Mouse (Mus musculus) gastrocnemius, postnatal 25 days (tissue): ENCODE data around the gene Dnttip2. TPM values are rescaled to one million over a fixed set of nuclear protein-coding genes. Genes with fewer than 3 reads are reported as not detected.
A peak's percentile ranks its signal among the peaks of the same experiment; 100 is the strongest.
"Not testable (repeated sequence)": the region's sequence is repeated elsewhere in the genome, so short reads cannot be mapped to it uniquely, and the experiment has no call there.

ENCODE experiments used
- DNase-seq: peaks from one replicate; pipeline ENCODE4 v3.0.0; 2022
- long read RNA-seq, 2 experiments: library from polyadenylated mRNA; stranded (forward); transcript quantifications; one replicate each; pipeline ENCODE4 v2.0.0; 2021
- total RNA-seq, 2 experiments: library from RNA; stranded (reverse); gene quantifications; 1 replicate in 1 of 2; 2 replicates in 1 of 2; pipeline ENCODE4 v1.2.3; 2021

Gene Dnttip2
- 10 to 100 TPM; 17.4 to 21.9 TPM for total RNA-seq
- long read RNA-seq, experiment 1, transcript Dnttip2-201 (7 exons, 2,429 nt): major isoform, 29 of 34 reads
- long read RNA-seq, experiment 1, partial matches to known transcripts: 2 of 34 reads
- long read RNA-seq, experiment 1, other reads (novel, unspliced or antisense): 2 of 34 reads
- long read RNA-seq, experiment 2, transcript Dnttip2-201 (7 exons, 2,429 nt): major isoform, 51 of 53 reads
- long read RNA-seq, experiment 2, partial matches to known transcripts: 1 of 53 reads
- long read RNA-seq, experiment 2, other reads (novel, unspliced or antisense): 1 of 53 reads

GRCm38 (mm10) chr3:122274241-122275024 is at the start of gene Dnttip2:
TSS of gene Dnttip2 (plus strand) at chr3:122274388.
- peak; percentile 93 for DNase-seq

GRCm38 (mm10) chr3:122226972-122227371 is 47.2 kb upstream of the Dnttip2 start:
- not testable (repeated sequence) for DNase-seq

- DNase-seq: no peak
Measured at GRCm38 (mm10) chr3:122235772-122236171, 38.4 kb upstream of the Dnttip2 start.

- DNase-seq: no peak
Measured at GRCm38 (mm10) chr3:122242876-122243275, 31.3 kb upstream of the Dnttip2 start.

- DNase-seq: no peak
Measured at GRCm38 (mm10) chr3:122243416-122244167, 30.6 kb upstream of the Dnttip2 start.

GRCm38 (mm10) chr3:122244759-122245158 is 29.4 kb upstream of the Dnttip2 start:
- DNase-seq: no peak

GRCm38 (mm10) chr3:122245215-122245877 is 28.8 kb upstream of the Dnttip2 start, which contains the start of gene Gclm:
TSS of gene Gclm (plus strand) at chr3:122245557.
- peak; percentile 93 for DNase-seq

- DNase-seq: no peak
Measured at GRCm38 (mm10) chr3:122245878-122246332, 28.3 kb upstream of the Dnttip2 start.

GRCm38 (mm10) chr3:122246406-122246805 is 27.8 kb upstream of the Dnttip2 start:
- no peak for DNase-seq

- DNase-seq: no peak
Measured at GRCm38 (mm10) chr3:122246986-122247767, 27.0 kb upstream of the Dnttip2 start.

- DNase-seq: no peak
Measured at GRCm38 (mm10) chr3:122247768-122248100, 26.5 kb upstream of the Dnttip2 start.

- no peak for DNase-seq
Measured at GRCm38 (mm10) chr3:122252466-122253253, 21.5 kb upstream of the Dnttip2 start.

- DNase-seq: not testable (repeated sequence)
Measured at GRCm38 (mm10) chr3:122254050-122254449, 20.1 kb upstream of the Dnttip2 start.

- DNase-seq: no peak
Measured at GRCm38 (mm10) chr3:122269986-122270385, 4.2 kb upstream of the Dnttip2 start.

GRCm38 (mm10) chr3:122272565-122272964 is 1.6 kb upstream of the Dnttip2 start:
- DNase-seq: not testable (repeated sequence)

- DNase-seq: no peak
Measured at GRCm38 (mm10) chr3:122273407-122274240, 564 bp upstream of the Dnttip2 start.

GRCm38 (mm10) chr3:122275111-122275510 is 923 bp downstream of the Dnttip2 start:
- no peak for DNase-seq

- no peak for DNase-seq
Measured at GRCm38 (mm10) chr3:122287195-122287594, 13.0 kb downstream of the Dnttip2 start.

- DNase-seq: no peak
Measured at GRCm38 (mm10) chr3:122288613-122289195, 14.5 kb downstream of the Dnttip2 start.
